Mouse (Mus musculus) neural tube, embryonic 13.5 days (tissue): ENCODE measurements around the gene Mindy4. TPM values are rescaled to one million over a fixed set of nuclear protein-coding genes. Genes with fewer than 3 reads are reported as not detected.

Experiments used
- ATAC-seq: fragments of 200-750 bp; cut with Nextera tagmentation; 2 replicates; pipeline ENCODE4 v1.8.0; 2017; ENCODE audit warnings: low read depth, mild to moderate bottlenecking, moderate TSS enrichment, moderate library complexity
- H3K27ac ChIP-seq: fragments of 300-500 bp; sonication (generic); replicated peaks from 2 replicates; pipeline ENCODE4 v1.5.1; 2015; ENCODE audit warnings: moderate library complexity, mild to moderate bottlenecking, inconsistent platforms
- H3K27me3 ChIP-seq: fragments of 300-500 bp; sonication (generic); 2 replicates; pipeline ENCODE4 v1.6.1; 2015; ENCODE audit warnings: mild to moderate bottlenecking, inconsistent platforms
- H3K36me3 ChIP-seq: fragments of 300-500 bp; sonication (generic); 2 replicates; pipeline ENCODE4 v1.6.1; 2015; ENCODE audit warnings: mild to moderate bottlenecking, inconsistent platforms
- H3K4me1 ChIP-seq: fragments of 300-500 bp; sonication (generic); replicated peaks from 2 replicates; pipeline ENCODE4 v1.6.1; 2015; ENCODE audit warnings: inconsistent platforms
- H3K4me2 ChIP-seq: fragments of 300-500 bp; sonication (generic); 2 replicates; pipeline ENCODE4 v1.6.1; 2015; ENCODE audit warnings: inconsistent platforms, mild to moderate bottlenecking, moderate library complexity
- H3K4me3 ChIP-seq: fragments of 300-500 bp; sonication (generic); 2 replicates; pipeline ENCODE4 v1.5.1; 2015; ENCODE audit warnings: mild to moderate bottlenecking, inconsistent platforms
- H3K9ac ChIP-seq: fragments of 300-500 bp; sonication (generic); 2 replicates; pipeline ENCODE4 v1.6.1; 2015; ENCODE audit warnings: moderate library complexity, mild to moderate bottlenecking, inconsistent platforms
- H3K9me3 ChIP-seq: fragments of 300-500 bp; sonication (generic); 2 replicates; pipeline ENCODE4 v1.6.1; 2016; ENCODE audit warnings: inconsistent platforms
- WGBS: fragments of 180-500 bp; shearing (Covaris S2); methylation state at CpG from one replicate; pipeline ENCODE4 v1.1.7; 2015; 5-methylcytosine and 5-hydroxymethylcytosine counted together
- polyA plus RNA-seq: library from polyadenylated mRNA; unstranded; fragments of >200 nt; fragmentation: Nextera tagmentation; extraction: Ambion mirVana; gene quantifications from 2 replicates; pipeline ENCODE4 v1.2.1, GENCODE M21; 2015

Mindy4 gene
- polyA plus RNA-seq, 1 experiment from 2014 or later = 9.9 TPM

- Histone ChIP-seq H3K4me1 (no peaks in the 10 kb centered on the region), H3K4me3 (no peak overlapping the region), H3K4me2 (no peak overlapping the region), H3K9me3 (peaks cover 10% of the 10 kb centered on the region; the same call in 1 of the 2 replicates), H3K9ac (no peak overlapping the region), H3K36me3 (no peaks in the 10 kb centered on the region), H3K27me3 (no peaks in the 10 kb centered on the region), H3K27ac (no peak overlapping the region)
- ATAC-seq = no peak
- WGBS = 94% methylated on average over 6 of the region's 6 CpGs
Observed at GRCm38 (mm10) chr6:55350383-55350952, 147.3 kb downstream of the Mindy4 start.

GRCm38 (mm10) chr6:55351712-55352111 lies 148.5 kb downstream of the Mindy4 start:
- no peaks in the 10 kb centered on the region for H3K4me1 ChIP-seq
- H3K27ac ChIP-seq = no peak overlapping the region
- no peak overlapping the region for H3K4me2 ChIP-seq
- no peaks in the 10 kb centered on the region for H3K36me3 ChIP-seq
- no peak for ATAC-seq
- H3K4me3 ChIP-seq = no peak overlapping the region
- no peaks in the 10 kb centered on the region for H3K27me3 ChIP-seq
- H3K9me3 ChIP-seq = peaks cover 10% of the 10 kb centered on the region; the same call in 1 of the 2 replicates
- WGBS = 68% methylated on average over 7 of the region's 7 CpGs
- H3K9ac ChIP-seq = no peak overlapping the region

GRCm38 (mm10) chr6:55353711-55354445 lies 150.7 kb downstream of the Mindy4 start:
- peaks cover 9% of the 10 kb centered on the region for H3K4me1 ChIP-seq
- peaks cover 10% of the 10 kb centered on the region; the same call in 1 of the 2 replicates for H3K9me3 ChIP-seq
- no peak overlapping the region for H3K9ac ChIP-seq
- H3K27ac ChIP-seq = no peak overlapping the region
- no peaks in the 10 kb centered on the region for H3K36me3 ChIP-seq
- no peak for ATAC-seq
- H3K4me2 ChIP-seq = no peak overlapping the region
- 80% methylated on average over 12 of the region's 12 CpGs for WGBS
- H3K4me3 ChIP-seq = no peak overlapping the region
- no peaks in the 10 kb centered on the region for H3K27me3 ChIP-seq

- no peak overlapping the region for H3K27ac ChIP-seq
- no peaks in the 10 kb centered on the region for H3K36me3 ChIP-seq
- peaks cover 10% of the 10 kb centered on the region; the same call in 1 of the 2 replicates for H3K9me3 ChIP-seq
- H3K9ac ChIP-seq = no peak overlapping the region
- H3K4me1 ChIP-seq = peaks cover 9% of the 10 kb centered on the region
- ATAC-seq = no peak
- no peaks in the 10 kb centered on the region for H3K27me3 ChIP-seq
- no peak overlapping the region for H3K4me3 ChIP-seq
- no peak overlapping the region for H3K4me2 ChIP-seq
- 77% methylated on average over 4 of the region's 4 CpGs for WGBS
Observed at GRCm38 (mm10) chr6:55354456-55355117, 151.4 kb downstream of the Mindy4 start.

GRCm38 (mm10) chr6:55355575-55355974 lies 152.4 kb downstream of the Mindy4 start:
- no peak for ATAC-seq
- H3K9ac ChIP-seq = no peak overlapping the region
- WGBS = 90% methylated on average over 7 of the region's 7 CpGs
- H3K4me1 ChIP-seq = peaks cover 9% of the 10 kb centered on the region
- H3K27me3 ChIP-seq = no peaks in the 10 kb centered on the region
- no peak overlapping the region for H3K4me2 ChIP-seq
- H3K36me3 ChIP-seq = no peaks in the 10 kb centered on the region
- H3K4me3 ChIP-seq = no peak overlapping the region
- 0 out of 2 replicates have a peak, but pooled peaks cover under 1% of the 10 kb centered on the region for H3K9me3 ChIP-seq
- no peak overlapping the region for H3K27ac ChIP-seq

- Histone ChIP-seq H3K4me2 (no peak overlapping the region), H3K9me3 (no peaks in the 10 kb centered on the region), H3K27ac (no peak overlapping the region), H3K36me3 (no peaks in the 10 kb centered on the region), H3K9ac (no peak overlapping the region), H3K27me3 (no peaks in the 10 kb centered on the region), H3K4me1 (peaks cover 9% of the 10 kb centered on the region), H3K4me3 (no peak overlapping the region)
- no peak for ATAC-seq
- 67% methylated on average over 5 of the region's 5 CpGs for WGBS
Observed at GRCm38 (mm10) chr6:55356017-55356703, 153.0 kb downstream of the Mindy4 start.

- Histone ChIP-seq H3K4me2 (no peak overlapping the region), H3K4me1 (peaks cover 9% of the 10 kb centered on the region), H3K4me3 (no peak overlapping the region), H3K27me3 (no peaks in the 10 kb centered on the region), H3K9ac (no peak overlapping the region), H3K27ac (no peak overlapping the region), H3K36me3 (no peaks in the 10 kb centered on the region), H3K9me3 (no peaks in the 10 kb centered on the region)
- ATAC-seq = no peak
- 63% methylated on average over 5 of the region's 5 CpGs for WGBS
Observed at GRCm38 (mm10) chr6:55356976-55357635, 153.9 kb downstream of the Mindy4 start.

GRCm38 (mm10) chr6:55357636-55358031 lies 154.5 kb downstream of the Mindy4 start:
- H3K27ac ChIP-seq = no peak overlapping the region
- no peak for ATAC-seq
- no peaks in the 10 kb centered on the region for H3K9me3 ChIP-seq
- H3K4me1 ChIP-seq = peaks cover 9% of the 10 kb centered on the region
- no peak overlapping the region for H3K9ac ChIP-seq
- no peak overlapping the region for H3K4me2 ChIP-seq
- WGBS = 41% methylated on average over 6 of the region's 6 CpGs
- H3K36me3 ChIP-seq = no peaks in the 10 kb centered on the region
- H3K4me3 ChIP-seq = no peak overlapping the region
- no peaks in the 10 kb centered on the region for H3K27me3 ChIP-seq

- no peaks in the 10 kb centered on the region for H3K27me3 ChIP-seq
- no peak overlapping the region for H3K4me3 ChIP-seq
- H3K27ac ChIP-seq = no peak overlapping the region
- no peak overlapping the region for H3K9ac ChIP-seq
- no peak overlapping the region for H3K4me2 ChIP-seq
- H3K4me1 ChIP-seq = peaks cover 9% of the 10 kb centered on the region
- 39% methylated on average over 2 of the region's 2 CpGs for WGBS
- ATAC-seq = no peak
- no peaks in the 10 kb centered on the region for H3K9me3 ChIP-seq
- no peaks in the 10 kb centered on the region for H3K36me3 ChIP-seq
Observed at GRCm38 (mm10) chr6:55358731-55359143, 155.6 kb downstream of the Mindy4 start.

GRCm38 (mm10) chr6:55362663-55363062 lies 159.5 kb downstream of the Mindy4 start:
- H3K4me3 ChIP-seq = no peak overlapping the region
- H3K27ac ChIP-seq = no peak overlapping the region
- H3K4me1 ChIP-seq = peaks cover 2% of the 10 kb centered on the region
- H3K27me3 ChIP-seq = no peaks in the 10 kb centered on the region
- H3K9ac ChIP-seq = no peak overlapping the region
- H3K36me3 ChIP-seq = no peaks in the 10 kb centered on the region
- H3K9me3 ChIP-seq = no peaks in the 10 kb centered on the region
- no peak for ATAC-seq
- H3K4me2 ChIP-seq = no peak overlapping the region
- 97% methylated on average over 1 of the region's 1 CpGs for WGBS

- no peak overlapping the region for H3K4me2 ChIP-seq
- H3K4me3 ChIP-seq = no peak overlapping the region
- H3K36me3 ChIP-seq = no peaks in the 10 kb centered on the region
- ATAC-seq = no peak
- no peak overlapping the region for H3K27ac ChIP-seq
- H3K9ac ChIP-seq = no peak overlapping the region
- H3K9me3 ChIP-seq = no peaks in the 10 kb centered on the region
- H3K27me3 ChIP-seq = no peaks in the 10 kb centered on the region
- no peaks in the 10 kb centered on the region for H3K4me1 ChIP-seq
Observed at GRCm38 (mm10) chr6:55367126-55367525, 163.9 kb downstream of the Mindy4 start.
